Mouse (Mus musculus) testis, adult 2 months (tissue): ENCODE results near the gene Rad17. TPM values are rescaled to one million over a fixed set of nuclear protein-coding genes. Genes with fewer than 3 reads are reported as not detected.

ENCODE experiments used
- H3K27ac ChIP-seq: fragments of 200-500 bp; 2 replicates; pipeline ENCODE4 v1.5.1; 2012; ENCODE audit warnings: low read depth, low read length; ENCODE audit not compliant: control insufficient read depth, insufficient read depth
- H3K27me3 ChIP-seq: fragments of 200-500 bp; 2 replicates; pipeline ENCODE4 v1.6.1; 2012; ENCODE audit warnings: mild to moderate bottlenecking, low read length, moderate library complexity; ENCODE audit not compliant: control insufficient read depth, insufficient read depth
- H3K36me3 ChIP-seq: fragments of 200-500 bp; 2 replicates; pipeline ENCODE4 v1.6.1; 2012; ENCODE audit warnings: mild to moderate bottlenecking, low read length; ENCODE audit not compliant: control insufficient read depth, insufficient read depth
- H3K4me1 ChIP-seq: fragments of 200-500 bp; 2 replicates; pipeline ENCODE4 v1.6.1; 2012; ENCODE audit warnings: low read length; ENCODE audit not compliant: control insufficient read depth, insufficient read depth
- H3K4me3 ChIP-seq: fragments of 200-500 bp; 2 replicates; pipeline ENCODE4 v1.5.1; 2012; ENCODE audit warnings: low read depth, mild to moderate bottlenecking, low read length, moderate library complexity, mixed read lengths; ENCODE audit not compliant: control insufficient read depth
- CTCF ChIP-seq: fragments of 200-500 bp; IDR thresholded peaks from 2 replicates; pipeline ENCODE4 v1.5.1; 2012; ENCODE audit warnings: low read depth, mild to moderate bottlenecking, inconsistent platforms, low read length, moderate library complexity; ENCODE audit not compliant: control insufficient read depth, insufficient read depth, insufficient replicate concordance
- POLR2A ChIP-seq: fragments of 200-500 bp; IDR thresholded peaks from 2 replicates; pipeline ENCODE4 v1.6.1; 2012; ENCODE audit warnings: low read depth, mild to moderate bottlenecking, inconsistent platforms, low read length, moderate library complexity; ENCODE audit not compliant: control insufficient read depth
- polyA plus RNA-seq: library from polyadenylated mRNA; depleted of rRNA; stranded (reverse); fragments of >200 nt; gene quantifications from 2 replicates; pipeline ENCODE4 v1.2.3, GENCODE M21; 2012

Gene Rad17
- polyA plus RNA-seq, 1 experiment, result 12.7 TPM

- Histone ChIP-seq H3K36me3 (no peaks in the 10 kb centered on the region), H3K4me1 (peaks cover 7% of the 10 kb centered on the region; the same call in 1 of the 2 replicates)
- TF ChIP-seq POLR2A (no peak), CTCF (no peak)
Observed at GRCm38 (mm10) chr13:100675936-100676635, 25.2 kb upstream of the Rad17 start.

GRCm38 (mm10) chr13:100670181-100670741 is 19.4 kb upstream of the Rad17 start:
- H3K4me3 ChIP-seq, result no peak overlapping the region
- H3K27me3 ChIP-seq, result no peaks in the 10 kb centered on the region
- H3K36me3 ChIP-seq, result no peaks in the 10 kb centered on the region
- TF ChIP-seq CTCF (no peak), POLR2A (no peak)
- H3K4me1 ChIP-seq, result peaks cover 12% of the 10 kb centered on the region
- H3K27ac ChIP-seq, result no peak overlapping the region

More at GRCm38 (mm10) chr13:100675936-100676635, 25.2 kb upstream of the Rad17 start:
- no peaks in the 10 kb centered on the region for H3K27me3 ChIP-seq
- no peak overlapping the region for H3K4me3 ChIP-seq
- H3K27ac ChIP-seq, result no peak overlapping the region

GRCm38 (mm10) chr13:100669291-100670022 is 18.6 kb upstream of the Rad17 start, which contains the start of gene Ccdc125:
Gene Ccdc125, plus strand, starts transcription at chr13:100669717.
- no peak within 1 kb of the TSS for H3K27ac ChIP-seq
- H3K4me3 ChIP-seq, result peak within 1 kb of the TSS; percentile 87
- TF ChIP-seq POLR2A (no peak), CTCF (no peak)
- H3K4me1 ChIP-seq, result peaks cover 12% of the 10 kb centered on the region
- no peaks in the 10 kb centered on the region for H3K36me3 ChIP-seq
- H3K27me3 ChIP-seq, result no peaks in the 10 kb centered on the region

- no peaks in the 10 kb centered on the region for H3K36me3 ChIP-seq
- H3K27me3 ChIP-seq, result no peaks in the 10 kb centered on the region
- H3K27ac ChIP-seq, result no peak overlapping the region
- H3K4me1 ChIP-seq, result peaks cover 4% of the 10 kb centered on the region; the same call in 1 of the 2 replicates
- TF ChIP-seq CTCF (peak; percentile 34; the same call in 1 of the 2 replicates), POLR2A (no peak)
- H3K4me3 ChIP-seq, result no peak overlapping the region
Observed at GRCm38 (mm10) chr13:100659864-100660456, 9.1 kb upstream of the Rad17 start.

GRCm38 (mm10) chr13:100658091-100658490 is 7.2 kb upstream of the Rad17 start:
- no peak for TF ChIP-seq POLR2A
- TF ChIP-seq CTCF, result no peak

GRCm38 (mm10) chr13:100651439-100652186 is 762 bp upstream of the Rad17 start, which contains the start of gene Taf9:
Gene Taf9, plus strand, starts transcription at chr13:100651579.
- TF ChIP-seq CTCF (no peak), POLR2A (peak; percentile 55; the same call in 1 of the 2 replicates)
- peaks cover 1% of the 10 kb centered on the region for H3K36me3 ChIP-seq
- peak within 1 kb of the TSS; percentile 99 for H3K4me3 ChIP-seq
- no peaks in the 10 kb centered on the region for H3K27me3 ChIP-seq
- peaks cover under 1% of the 10 kb centered on the region; the same call in 1 of the 2 replicates for H3K4me1 ChIP-seq
- H3K27ac ChIP-seq, result peak within 1 kb of the TSS; percentile 81

More at GRCm38 (mm10) chr13:100658091-100658490, 7.2 kb upstream of the Rad17 start:
- Histone ChIP-seq H3K36me3 (peaks cover 1% of the 10 kb centered on the region; the same call in 1 of the 2 replicates), H3K27me3 (no peaks in the 10 kb centered on the region), H3K4me3 (no peak overlapping the region), H3K4me1 (peaks cover 4% of the 10 kb centered on the region; the same call in 1 of the 2 replicates), H3K27ac (0 out of 2 replicates have a peak overlapping the region, but pooled peaks have one; percentile 29)
